Mouse (Mus musculus): ENCODE measurements around the gene Bicd1. TPM values are rescaled to one million over a fixed set of nuclear protein-coding genes. Genes with fewer than 3 reads are reported as not detected.
"Not testable (repeated sequence)": the region's sequence is repeated elsewhere in the genome, so short reads cannot be mapped to it uniquely, and the experiment has no call there.

The Bicd1 gene
- 7.5 and 8.1 TPM in 2 replicates for polyA plus RNA-seq (2016; fragmentation: Nextera tagmentation; extraction: Ambion mirVana)

DNA sequence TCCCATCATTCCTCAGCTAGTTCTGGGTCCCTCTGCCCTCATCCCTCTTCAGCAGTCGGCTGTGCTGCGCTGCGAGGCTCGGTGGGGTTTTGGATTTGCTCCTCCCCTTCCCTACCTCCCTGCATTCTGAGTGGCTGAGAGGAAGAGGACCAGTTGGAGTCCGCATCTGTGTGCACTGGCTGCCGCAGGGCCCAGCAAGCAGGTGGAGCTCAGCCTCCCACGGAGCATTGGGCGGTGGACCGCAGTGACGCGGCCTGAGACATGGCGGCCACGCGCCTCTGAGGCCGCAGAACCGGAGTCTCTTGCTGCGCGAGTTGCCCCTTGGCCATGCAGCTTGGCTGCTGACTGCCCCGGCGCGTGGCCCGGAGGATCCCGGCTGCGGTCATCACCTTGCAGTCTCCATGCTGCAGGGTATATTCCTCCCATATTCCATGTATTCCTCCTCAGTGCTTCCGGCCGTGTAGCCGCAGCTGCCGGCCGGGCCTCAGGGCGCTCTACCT is at the start of gene Bicd1:
TSS of gene Bicd1 (plus strand) at position 54 of the 500 bp plus-strand sequence.
- ATAC-seq (ENCODE audit: insufficient number of reproducible peaks, low FRiP score), result peak; percentile 97
- under 1% methylated on average over 30 of the region's 30 CpGs for WGBS
- Histone ChIP-seq H3K4me1 (replicated peaks) (0 out of 2 replicates have a peak, but pooled peaks cover 7% of the 10 kb centered on the region), H3K27me3 (replicated peaks) (no peaks in the 10 kb centered on the region), H3K9ac (peak within 1 kb of the TSS; percentile 71), H3K9me3 (replicated peaks) (no peaks in the 10 kb centered on the region), H3K4me2 (peak within 1 kb of the TSS; percentile 81), H3K36me3 (no peaks in the 10 kb centered on the region), H3K4me3 (peak within 1 kb of the TSS; percentile 71), H3K27ac (ENCODE audit: poor library complexity, severe bottlenecking) (peak within 1 kb of the TSS; percentile 57)

DNA sequence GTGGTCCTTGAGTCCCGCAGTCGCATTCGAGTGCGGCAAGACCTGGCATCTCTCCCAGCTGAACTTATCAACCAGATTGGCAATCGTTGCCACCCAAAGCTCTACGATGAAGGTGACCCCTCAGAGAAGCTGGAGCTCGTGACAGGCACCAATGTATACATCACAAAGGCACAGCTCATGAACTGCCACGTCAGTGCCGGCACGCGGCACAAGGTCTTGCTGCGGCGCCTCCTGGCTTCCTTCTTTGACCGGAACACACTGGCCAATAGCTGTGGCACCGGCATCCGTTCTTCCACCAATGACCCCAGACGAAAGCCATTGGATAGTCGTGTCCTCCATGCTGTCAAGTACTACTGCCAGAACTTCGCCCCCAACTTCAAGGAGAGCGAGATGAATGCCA is 46.2 kb upstream of the Bicd1 start:
- H3K9ac ChIP-seq; ATAC-seq (ENCODE audit: insufficient number of reproducible peaks, low FRiP score); H3K36me3 ChIP-seq; H3K27me3 ChIP-seq (replicated peaks); H3K4me2 ChIP-seq; H3K4me1 ChIP-seq (replicated peaks); H3K27ac ChIP-seq (ENCODE audit: poor library complexity, severe bottlenecking); H3K4me3 ChIP-seq: not testable (repeated sequence)
- H3K9me3 ChIP-seq (replicated peaks), result peaks cover 21% of the 10 kb centered on the region
- WGBS, result 92% methylated on average over 20 of the region's 20 CpGs

DNA sequence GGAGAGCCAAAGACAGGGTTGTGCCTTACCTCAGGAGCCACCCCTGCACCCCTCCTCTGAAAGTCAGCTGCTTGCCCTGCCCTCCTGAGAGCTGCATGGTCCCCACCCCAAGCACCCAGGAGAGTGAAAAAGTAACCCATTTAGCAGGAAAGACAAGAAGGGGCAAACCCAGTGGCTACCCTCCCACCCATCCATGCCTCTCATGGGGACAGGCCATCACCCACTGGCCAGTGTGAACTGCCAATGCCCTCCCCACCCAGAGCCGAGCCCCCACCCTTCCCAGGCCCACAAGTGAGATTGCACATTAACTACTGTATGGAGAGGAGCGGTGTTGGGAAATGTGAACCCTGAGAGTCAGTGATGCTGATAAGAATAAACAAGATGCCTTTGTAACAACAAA is 42.7 kb upstream of the Bicd1 start:
- H3K27ac ChIP-seq (ENCODE audit: poor library complexity, severe bottlenecking); ATAC-seq (ENCODE audit: insufficient number of reproducible peaks, low FRiP score); H3K4me2 ChIP-seq; H3K9ac ChIP-seq; H3K4me1 ChIP-seq (replicated peaks); H3K27me3 ChIP-seq (replicated peaks); H3K36me3 ChIP-seq; H3K4me3 ChIP-seq: not testable (repeated sequence)
- peaks cover 21% of the 10 kb centered on the region for H3K9me3 ChIP-seq (replicated peaks)
- WGBS, result 95% methylated on average over 2 of the region's 2 CpGs

DNA sequence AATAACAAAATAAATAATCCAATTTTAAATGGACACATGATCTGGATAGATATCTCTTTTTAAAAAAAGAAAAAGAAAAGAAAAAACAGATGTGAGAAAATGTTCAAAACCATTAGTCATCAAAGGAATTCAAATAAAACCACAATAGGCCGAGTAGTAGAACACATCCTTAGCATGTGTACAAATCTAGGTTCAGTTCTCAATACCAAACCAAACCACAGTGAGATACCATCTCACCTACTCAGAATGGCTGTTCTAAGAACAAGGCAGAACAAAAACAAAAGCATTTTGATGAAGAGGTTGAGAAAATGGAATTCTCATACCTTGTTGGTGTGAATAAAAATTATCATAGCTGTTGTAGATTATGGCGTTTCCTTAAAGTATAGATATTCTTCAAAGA is 42.3 kb upstream of the Bicd1 start:
- no peaks in the 10 kb centered on the region for H3K27me3 ChIP-seq (replicated peaks)
- no peaks in the 10 kb centered on the region for H3K4me1 ChIP-seq (replicated peaks)
- H3K36me3 ChIP-seq, result no peaks in the 10 kb centered on the region
- H3K27ac ChIP-seq (ENCODE audit: poor library complexity, severe bottlenecking), result no peak overlapping the region
- no peak for ATAC-seq (ENCODE audit: insufficient number of reproducible peaks, low FRiP score)
- peaks cover 19% of the 10 kb centered on the region for H3K9me3 ChIP-seq (replicated peaks)
- H3K4me3 ChIP-seq, result no peak overlapping the region
- H3K9ac ChIP-seq, result no peak overlapping the region
- no peak overlapping the region for H3K4me2 ChIP-seq
- 81% methylated on average over 2 of the region's 2 CpGs for WGBS

- Histone ChIP-seq H3K27ac (ENCODE audit: poor library complexity, severe bottlenecking) (no peak overlapping the region), H3K9me3 (replicated peaks) (no peaks in the 10 kb centered on the region), H3K36me3 (no peaks in the 10 kb centered on the region), H3K4me1 (replicated peaks) (no peaks in the 10 kb centered on the region), H3K4me3 (no peak overlapping the region), H3K27me3 (replicated peaks) (no peaks in the 10 kb centered on the region), H3K4me2 (no peak overlapping the region), H3K9ac (no peak overlapping the region)
- WGBS, result 38% methylated on average over 2 of the region's 2 CpGs
- ATAC-seq (ENCODE audit: insufficient number of reproducible peaks, low FRiP score), result 0 out of 2 replicates have a peak, but pooled peaks have one; percentile 67
These were observed 33.7 kb upstream of the Bicd1 start for GRCm38 (mm10) chr6:149374986-149375457.

GRCm38 (mm10) chr6:149383531-149383930 is 25.2 kb upstream of the Bicd1 start:
- Histone ChIP-seq H3K4me2 (no peak overlapping the region), H3K9ac (no peak overlapping the region), H3K4me1 (replicated peaks) (peaks cover 5% of the 10 kb centered on the region; the same call in 1 of the 2 replicates), H3K9me3 (replicated peaks) (no peaks in the 10 kb centered on the region), H3K4me3 (no peak overlapping the region), H3K36me3 (no peaks in the 10 kb centered on the region), H3K27me3 (replicated peaks) (no peaks in the 10 kb centered on the region), H3K27ac (ENCODE audit: poor library complexity, severe bottlenecking) (no peak overlapping the region)
- 75% methylated on average over 2 of the region's 2 CpGs for WGBS
- no peak for ATAC-seq (ENCODE audit: insufficient number of reproducible peaks, low FRiP score)

- Histone ChIP-seq H3K9ac (no peak overlapping the region), H3K27ac (ENCODE audit: poor library complexity, severe bottlenecking) (no peak overlapping the region), H3K27me3 (replicated peaks) (no peaks in the 10 kb centered on the region), H3K4me3 (no peak overlapping the region), H3K4me2 (no peak overlapping the region), H3K9me3 (replicated peaks) (no peaks in the 10 kb centered on the region), H3K36me3 (no peaks in the 10 kb centered on the region), H3K4me1 (replicated peaks) (peaks cover 5% of the 10 kb centered on the region; the same call in 1 of the 2 replicates)
- 15% methylated on average over 3 of the region's 3 CpGs for WGBS
- no peak for ATAC-seq (ENCODE audit: insufficient number of reproducible peaks, low FRiP score)
These were observed 22.3 kb upstream of the Bicd1 start for GRCm38 (mm10) chr6:149386389-149386788.

DNA sequence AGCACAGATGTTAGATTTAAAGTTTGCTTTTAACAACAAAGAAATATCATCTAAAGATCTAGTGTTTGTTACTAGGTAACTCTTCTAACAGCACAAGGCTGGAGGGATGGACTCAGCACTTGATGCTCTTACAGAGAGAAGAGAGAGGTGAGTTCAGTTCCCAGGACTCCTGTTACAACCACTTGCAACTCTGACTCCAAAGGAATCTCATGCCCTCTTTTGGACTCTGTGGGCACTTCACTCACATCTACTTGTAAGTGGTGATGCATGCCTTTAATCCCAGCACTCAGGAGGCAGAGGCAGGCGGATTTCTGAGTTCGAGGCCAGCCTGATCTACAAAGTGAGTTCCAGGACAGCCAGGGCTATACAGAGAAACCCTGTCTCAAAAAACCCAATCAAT is 19.1 kb upstream of the Bicd1 start:
- 75% methylated on average over 2 of the region's 2 CpGs for WGBS
- H3K27ac ChIP-seq (ENCODE audit: poor library complexity, severe bottlenecking); H3K9me3 ChIP-seq (replicated peaks); H3K27me3 ChIP-seq (replicated peaks); H3K9ac ChIP-seq; ATAC-seq (ENCODE audit: insufficient number of reproducible peaks, low FRiP score); H3K4me1 ChIP-seq (replicated peaks); H3K4me3 ChIP-seq; H3K4me2 ChIP-seq; H3K36me3 ChIP-seq: not testable (repeated sequence)

GRCm38 (mm10) chr6:149399396-149399795 is 9.3 kb upstream of the Bicd1 start:
- Histone ChIP-seq H3K36me3 (no peaks in the 10 kb centered on the region), H3K27ac (ENCODE audit: poor library complexity, severe bottlenecking) (no peak overlapping the region), H3K9me3 (replicated peaks) (no peaks in the 10 kb centered on the region), H3K4me3 (no peak overlapping the region), H3K9ac (no peak overlapping the region), H3K27me3 (replicated peaks) (no peaks in the 10 kb centered on the region), H3K4me2 (no peak overlapping the region), H3K4me1 (replicated peaks) (no peaks in the 10 kb centered on the region)
- no peak for ATAC-seq (ENCODE audit: insufficient number of reproducible peaks, low FRiP score)

- no peaks in the 10 kb centered on the region for H3K9me3 ChIP-seq (replicated peaks)
- ATAC-seq (ENCODE audit: insufficient number of reproducible peaks, low FRiP score), result peak; percentile 23; the same call in 1 of the 2 replicates
- 1% methylated on average over 11 of the region's 11 CpGs for WGBS
- H3K9ac ChIP-seq, result peak overlapping the region; percentile 71
- peak overlapping the region; percentile 71 for H3K4me3 ChIP-seq
- H3K4me2 ChIP-seq, result peak overlapping the region; percentile 81
- peak overlapping the region; percentile 57 for H3K27ac ChIP-seq (ENCODE audit: poor library complexity, severe bottlenecking)
- H3K4me1 ChIP-seq (replicated peaks), result 0 out of 2 replicates have a peak, but pooled peaks cover 7% of the 10 kb centered on the region
- H3K36me3 ChIP-seq, result no peaks in the 10 kb centered on the region
- no peaks in the 10 kb centered on the region for H3K27me3 ChIP-seq (replicated peaks)
These were observed 655 bp downstream of the Bicd1 start for GRCm38 (mm10) chr6:149409341-149409740.

- no peak overlapping the region for H3K9ac ChIP-seq
- H3K4me2 ChIP-seq, result peak overlapping the region; percentile 81
- no peak overlapping the region for H3K27ac ChIP-seq (ENCODE audit: poor library complexity, severe bottlenecking)
- no peaks in the 10 kb centered on the region for H3K9me3 ChIP-seq (replicated peaks)
- peak overlapping the region; percentile 71 for H3K4me3 ChIP-seq
- H3K27me3 ChIP-seq (replicated peaks), result no peaks in the 10 kb centered on the region
- H3K36me3 ChIP-seq, result no peaks in the 10 kb centered on the region
- WGBS, result 25% methylated on average over 4 of the region's 4 CpGs
- H3K4me1 ChIP-seq (replicated peaks), result 0 out of 2 replicates have a peak, but pooled peaks cover 7% of the 10 kb centered on the region
- ATAC-seq (ENCODE audit: insufficient number of reproducible peaks, low FRiP score), result no peak
These were observed 1.2 kb downstream of the Bicd1 start for GRCm38 (mm10) chr6:149409845-149410244.

- H3K36me3 ChIP-seq, result no peaks in the 10 kb centered on the region
- no peak for ATAC-seq (ENCODE audit: insufficient number of reproducible peaks, low FRiP score)
- H3K4me3 ChIP-seq, result no peak overlapping the region
- no peak overlapping the region for H3K9ac ChIP-seq
- H3K27me3 ChIP-seq (replicated peaks), result no peaks in the 10 kb centered on the region
- no peaks in the 10 kb centered on the region for H3K9me3 ChIP-seq (replicated peaks)
- H3K27ac ChIP-seq (ENCODE audit: poor library complexity, severe bottlenecking), result no peak overlapping the region
- H3K4me1 ChIP-seq (replicated peaks), result 0 out of 2 replicates have a peak, but pooled peaks cover 7% of the 10 kb centered on the region
- H3K4me2 ChIP-seq, result no peak overlapping the region
These were observed 4.6 kb downstream of the Bicd1 start for GRCm38 (mm10) chr6:149413256-149413655.

All from heart, embryonic 12.5 days (tissue).